Mouse (Mus musculus) hindbrain, embryonic 14.5 days (tissue): Measurements from ENCODE around the gene Nckipsd. TPM values are rescaled to one million over a fixed set of nuclear protein-coding genes. Genes with fewer than 3 reads are reported as not detected.

Experiments used
- ATAC-seq: fragments of 200-750 bp; cut with Nextera tagmentation; 2 replicates; pipeline ENCODE4 v1.8.0; 2017; ENCODE audit warnings: moderate number of reproducible peaks, mild to moderate bottlenecking, moderate TSS enrichment, moderate library complexity; ENCODE audit not compliant: low FRiP score
- DNase-seq: peaks from one replicate; pipeline ENCODE4 v3.0.0-alpha.2; 2015; ENCODE audit warnings: low spot score
- H3K27ac ChIP-seq: fragments of 300-500 bp; sonication (generic); 2 replicates; pipeline ENCODE4 v1.5.1; 2014; ENCODE audit warnings: mild to moderate bottlenecking, moderate library complexity
- H3K27me3 ChIP-seq: fragments of 300-500 bp; sonication (generic); 2 replicates; pipeline ENCODE4 v1.6.1; 2014; ENCODE audit warnings: mild to moderate bottlenecking, low read length, mixed read lengths; ENCODE audit not compliant: control insufficient read depth, insufficient read depth
- H3K36me3 ChIP-seq: fragments of 300-500 bp; sonication (generic); replicated peaks from 2 replicates; pipeline ENCODE4 v1.6.1; 2014; ENCODE audit not compliant: control insufficient read depth, insufficient read depth
- H3K4me1 ChIP-seq: fragments of 300-500 bp; sonication (generic); replicated peaks from 2 replicates; pipeline ENCODE4 v1.6.1; 2014; ENCODE audit warnings: antibody characterized with exemption, low read length, mixed read lengths; ENCODE audit not compliant: control insufficient read depth, insufficient read depth
- H3K4me2 ChIP-seq: fragments of 300-500 bp; sonication (generic); replicated peaks from 2 replicates; pipeline ENCODE4 v1.6.1; 2014; ENCODE audit warnings: mild to moderate bottlenecking, moderate library complexity
- H3K4me3 ChIP-seq: fragments of 300-500 bp; sonication (generic); replicated peaks from 2 replicates; pipeline ENCODE4 v1.5.1; 2014; ENCODE audit warnings: mild to moderate bottlenecking, low read length
- H3K9ac ChIP-seq: fragments of 300-500 bp; sonication (generic); 2 replicates; pipeline ENCODE4 v1.6.1; 2014
- H3K9me3 ChIP-seq: fragments of 300-500 bp; sonication (generic); 2 replicates; pipeline ENCODE4 v1.6.1; 2016; ENCODE audit warnings: low read length; ENCODE audit not compliant: control insufficient read depth
- WGBS: fragments of 180-500 bp; shearing (Covaris S2); extraction: QIAGEN DNeasy Blood & Tissue Kit; methylation state at CpG from one replicate; pipeline ENCODE4 v1.1.7; 2014; 5-methylcytosine and 5-hydroxymethylcytosine counted together
- polyA plus RNA-seq: library from polyadenylated mRNA; unstranded; fragments of >200 nt; fragmentation: Nextera tagmentation; extraction: Ambion mirVana; gene quantifications from 2 replicates; pipeline ENCODE4 v1.2.1, GENCODE M21; 2014

The Nckipsd gene
- polyA plus RNA-seq, 1 experiment from 2014 or later: 28.5 TPM

DNA sequence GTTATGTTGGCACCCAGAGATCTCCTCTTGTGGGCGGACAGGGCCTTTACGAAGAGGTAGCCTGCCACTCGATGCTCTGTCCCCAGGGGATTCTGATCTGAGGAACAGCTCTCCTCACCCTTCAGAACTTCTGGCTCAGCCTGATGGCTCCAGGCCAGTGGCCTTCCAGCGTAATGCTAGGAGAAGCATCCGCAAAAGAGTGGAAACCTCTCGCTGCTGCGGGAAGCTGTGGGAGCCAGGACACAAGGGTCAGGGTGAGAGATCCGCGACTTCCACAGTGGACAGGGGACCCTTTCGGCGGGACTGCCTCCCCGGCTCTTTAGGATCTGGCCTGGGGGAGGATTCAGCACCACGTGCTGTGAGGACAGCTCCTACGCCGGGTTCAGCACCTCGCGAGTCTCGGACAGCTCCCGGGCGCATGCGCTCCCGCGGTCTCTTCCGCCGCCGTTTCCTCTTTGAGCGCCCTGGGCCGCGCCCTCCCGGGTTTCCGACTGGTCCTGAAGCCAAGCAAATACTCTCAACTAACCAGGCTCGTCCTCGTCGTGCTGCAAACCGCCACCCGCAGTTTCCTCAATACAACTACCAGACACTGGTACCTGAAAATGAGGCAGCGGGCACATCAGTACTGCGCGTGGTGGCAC, 18.7 kb downstream of the Nckipsd start:
- peaks cover 48% of the 10 kb centered on the region for H3K36me3 ChIP-seq
- 1% methylated on average over 39 of the region's 39 CpGs for WGBS
- no peak for ATAC-seq
- H3K4me3 ChIP-seq: peak overlapping the region; percentile 69
- H3K27me3 ChIP-seq: peaks cover 28% of the 10 kb centered on the region
- peaks cover 49% of the 10 kb centered on the region for H3K4me1 ChIP-seq
- no peaks in the 10 kb centered on the region for H3K9me3 ChIP-seq
- DNase-seq: peak; percentile 65
- peak overlapping the region; percentile 83 for H3K9ac ChIP-seq
- H3K27ac ChIP-seq: peak overlapping the region; percentile 85
- H3K4me2 ChIP-seq: peak overlapping the region; percentile 86

DNA sequence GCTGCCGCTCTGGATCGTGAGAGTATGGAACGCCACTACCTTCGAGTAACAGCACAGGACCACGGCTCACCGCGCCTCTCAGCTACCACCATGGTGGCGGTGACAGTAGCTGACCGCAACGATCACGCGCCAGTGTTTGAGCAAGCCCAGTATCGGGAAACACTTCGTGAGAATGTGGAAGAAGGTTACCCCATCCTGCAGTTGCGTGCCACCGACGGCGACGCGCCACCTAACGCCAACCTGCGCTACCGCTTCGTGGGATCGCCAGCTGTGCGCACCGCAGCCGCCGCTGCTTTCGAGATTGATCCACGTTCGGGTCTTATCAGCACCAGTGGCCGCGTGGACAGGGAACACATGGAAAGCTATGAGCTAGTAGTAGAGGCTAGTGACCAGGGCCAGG, 19.3 kb downstream of the Nckipsd start:
- Histone ChIP-seq H3K4me3 (peak overlapping the region; percentile 69), H3K9me3 (no peaks in the 10 kb centered on the region), H3K4me1 (peaks cover 56% of the 10 kb centered on the region), H3K4me2 (peak overlapping the region; percentile 86), H3K27me3 (peaks cover 28% of the 10 kb centered on the region), H3K27ac (no peak overlapping the region), H3K9ac (peak overlapping the region; percentile 83), H3K36me3 (peaks cover 54% of the 10 kb centered on the region)
- DNase-seq (no peak), ATAC-seq (no peak)
- WGBS: 15% methylated on average over 34 of the region's 34 CpGs

GRCm38 (mm10) chr9:108827906-108828305, 19.7 kb downstream of the Nckipsd start:
- ATAC-seq: no peak
- no peak overlapping the region for H3K27ac ChIP-seq
- H3K36me3 ChIP-seq: peaks cover 58% of the 10 kb centered on the region
- H3K9me3 ChIP-seq: no peaks in the 10 kb centered on the region
- DNase-seq: no peak
- WGBS: 65% methylated on average over 18 of the region's 18 CpGs
- peaks cover 28% of the 10 kb centered on the region for H3K27me3 ChIP-seq
- peak overlapping the region; percentile 69; the same call in 1 of the 2 replicates for H3K4me3 ChIP-seq
- peaks cover 60% of the 10 kb centered on the region for H3K4me1 ChIP-seq
- H3K4me2 ChIP-seq: peak overlapping the region; percentile 86
- peak overlapping the region; percentile 83; the same call in 1 of the 2 replicates for H3K9ac ChIP-seq

DNA sequence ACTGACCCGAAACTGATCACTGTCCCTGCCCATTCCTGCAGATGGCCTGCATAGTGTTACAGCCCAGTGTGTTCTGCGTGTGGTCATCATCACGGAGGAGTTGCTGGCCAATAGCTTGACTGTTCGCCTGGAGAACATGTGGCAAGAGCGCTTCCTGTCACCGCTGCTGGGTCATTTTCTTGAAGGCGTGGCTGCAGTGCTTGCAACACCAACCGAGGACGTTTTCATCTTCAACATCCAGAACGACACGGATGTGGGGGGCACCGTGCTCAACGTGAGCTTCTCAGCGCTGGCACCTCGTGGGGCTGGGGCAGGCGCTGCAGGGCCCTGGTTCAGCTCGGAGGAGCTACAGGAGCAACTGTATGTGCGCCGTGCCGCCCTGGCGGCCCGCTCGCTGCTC, 23.5 kb downstream of the Nckipsd start:
- Histone ChIP-seq H3K4me3 (peak overlapping the region; percentile 29), H3K4me2 (peak overlapping the region; percentile 63), H3K36me3 (peaks cover 95% of the 10 kb centered on the region), H3K27ac (no peak overlapping the region), H3K9me3 (no peaks in the 10 kb centered on the region), H3K9ac (peak overlapping the region; percentile 33; the same call in 1 of the 2 replicates), H3K4me1 (peaks cover 49% of the 10 kb centered on the region), H3K27me3 (peaks cover 28% of the 10 kb centered on the region)
- DNase-seq (no peak), ATAC-seq (no peak)
- WGBS: 9% methylated on average over 23 of the region's 23 CpGs

- ATAC-seq (peak; percentile 88), DNase-seq (peak; percentile 70)
- H3K27me3 ChIP-seq: peaks cover 28% of the 10 kb centered on the region
- peak overlapping the region; percentile 29 for H3K4me3 ChIP-seq
- peaks cover 40% of the 10 kb centered on the region for H3K4me1 ChIP-seq
- H3K9me3 ChIP-seq: no peaks in the 10 kb centered on the region
- 9% methylated on average over 45 of the region's 46 CpGs for WGBS
- peak overlapping the region; percentile 63 for H3K4me2 ChIP-seq
- H3K9ac ChIP-seq: 0 out of 2 replicates have a peak overlapping the region, but pooled peaks have one; percentile 33
- H3K27ac ChIP-seq: no peak overlapping the region
- peaks cover 99% of the 10 kb centered on the region for H3K36me3 ChIP-seq
Measured at GRCm38 (mm10) chr9:108832390-108833108, 24.4 kb downstream of the Nckipsd start.

DNA sequence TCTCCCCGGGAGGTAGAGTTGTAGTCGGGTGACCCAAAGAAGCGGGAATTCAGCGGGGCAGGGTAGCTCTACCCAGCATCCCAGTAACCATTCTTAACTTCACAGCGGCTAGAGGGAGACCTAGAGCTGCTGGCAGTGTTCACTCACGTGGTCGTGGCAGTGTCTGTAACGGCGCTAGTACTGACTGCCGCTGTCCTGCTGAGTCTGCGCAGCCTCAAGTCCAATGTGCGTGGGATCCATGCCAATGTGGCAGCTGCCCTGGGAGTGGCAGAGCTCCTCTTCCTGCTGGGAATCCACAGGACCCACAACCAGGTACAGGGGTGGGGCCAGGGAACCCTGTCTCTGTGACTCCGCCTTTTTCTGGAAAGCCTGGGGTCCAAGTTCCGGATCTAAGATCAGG, 34.8 kb downstream of the Nckipsd start:
- no peak for ATAC-seq
- 29% methylated on average over 14 of the region's 14 CpGs for WGBS
- DNase-seq: peak; percentile 26
- Histone ChIP-seq H3K27ac (no peak overlapping the region), H3K4me3 (no peak overlapping the region), H3K4me2 (no peak overlapping the region), H3K4me1 (no peaks in the 10 kb centered on the region), H3K36me3 (peaks cover 99% of the 10 kb centered on the region), H3K9me3 (no peaks in the 10 kb centered on the region), H3K27me3 (no peaks in the 10 kb centered on the region), H3K9ac (no peak overlapping the region)

DNA sequence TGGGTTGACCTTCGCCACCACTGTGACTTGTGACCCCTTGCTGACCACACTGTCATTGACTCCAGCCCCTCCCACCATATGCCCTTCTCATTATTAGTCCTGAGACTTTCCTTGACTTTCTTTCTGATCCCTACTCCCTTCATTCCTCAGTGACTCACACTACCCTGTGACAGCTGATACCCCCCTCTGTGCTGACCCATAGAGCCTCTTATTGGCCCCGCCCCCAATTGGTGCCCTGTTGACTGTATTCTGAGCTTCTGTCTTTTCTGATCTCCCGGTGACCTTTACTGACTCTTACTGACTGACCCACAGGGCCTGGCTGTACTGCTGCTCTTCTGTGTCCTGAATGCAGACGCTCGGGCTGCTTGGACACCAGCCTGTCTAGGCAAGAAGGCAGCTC, 37.2 kb downstream of the Nckipsd start:
- H3K4me1 ChIP-seq: no peaks in the 10 kb centered on the region
- H3K9me3 ChIP-seq: no peaks in the 10 kb centered on the region
- H3K36me3 ChIP-seq: peaks cover 98% of the 10 kb centered on the region
- H3K4me3 ChIP-seq: no peak overlapping the region
- H3K9ac ChIP-seq: no peak overlapping the region
- DNase-seq (no peak), ATAC-seq (no peak)
- WGBS: 64% methylated on average over 5 of the region's 5 CpGs
- H3K27ac ChIP-seq: no peak overlapping the region
- no peak overlapping the region for H3K4me2 ChIP-seq
- no peaks in the 10 kb centered on the region for H3K27me3 ChIP-seq

- H3K36me3 ChIP-seq: peaks cover 97% of the 10 kb centered on the region
- no peak for ATAC-seq
Measured at GRCm38 (mm10) chr9:108847374-108847773, 39.2 kb downstream of the Nckipsd start.

GRCm38 (mm10) chr9:108848419-108848818, 40.3 kb downstream of the Nckipsd start:
- H3K4me2 ChIP-seq: no peak overlapping the region
- H3K4me1 ChIP-seq: 0 out of 2 replicates have a peak, but pooled peaks cover 3% of the 10 kb centered on the region
- peaks cover 96% of the 10 kb centered on the region for H3K36me3 ChIP-seq
- no peak overlapping the region for H3K9ac ChIP-seq
- no peak for DNase-seq
- no peaks in the 10 kb centered on the region for H3K27me3 ChIP-seq
- no peak overlapping the region for H3K27ac ChIP-seq
- ATAC-seq: no peak
- WGBS: 84% methylated on average over 17 of the region's 17 CpGs
- H3K9me3 ChIP-seq: no peaks in the 10 kb centered on the region
- H3K4me3 ChIP-seq: no peak overlapping the region

More at GRCm38 (mm10) chr9:108847374-108847773, 39.2 kb downstream of the Nckipsd start:
- no peak overlapping the region for H3K4me2 ChIP-seq
- no peak overlapping the region for H3K9ac ChIP-seq
- H3K9me3 ChIP-seq: no peaks in the 10 kb centered on the region
- H3K27ac ChIP-seq: no peak overlapping the region
- 91% methylated on average over 4 of the region's 4 CpGs for WGBS
- H3K27me3 ChIP-seq: no peaks in the 10 kb centered on the region
- H3K4me3 ChIP-seq: no peak overlapping the region
- H3K4me1 ChIP-seq: no peaks in the 10 kb centered on the region
- DNase-seq: no peak
